Mouse (Mus musculus): ENCODE results near the gene Stx16. TPM values are rescaled to one million over a fixed set of nuclear protein-coding genes. Genes with fewer than 3 reads are reported as not detected.
A peak's percentile ranks its signal among the peaks of the same experiment; 100 is the strongest.

Gene Stx16
- total and polyA plus RNA-seq, 3 experiments, result 31.3 to 51.0 (median 45.2) TPM

DNA sequence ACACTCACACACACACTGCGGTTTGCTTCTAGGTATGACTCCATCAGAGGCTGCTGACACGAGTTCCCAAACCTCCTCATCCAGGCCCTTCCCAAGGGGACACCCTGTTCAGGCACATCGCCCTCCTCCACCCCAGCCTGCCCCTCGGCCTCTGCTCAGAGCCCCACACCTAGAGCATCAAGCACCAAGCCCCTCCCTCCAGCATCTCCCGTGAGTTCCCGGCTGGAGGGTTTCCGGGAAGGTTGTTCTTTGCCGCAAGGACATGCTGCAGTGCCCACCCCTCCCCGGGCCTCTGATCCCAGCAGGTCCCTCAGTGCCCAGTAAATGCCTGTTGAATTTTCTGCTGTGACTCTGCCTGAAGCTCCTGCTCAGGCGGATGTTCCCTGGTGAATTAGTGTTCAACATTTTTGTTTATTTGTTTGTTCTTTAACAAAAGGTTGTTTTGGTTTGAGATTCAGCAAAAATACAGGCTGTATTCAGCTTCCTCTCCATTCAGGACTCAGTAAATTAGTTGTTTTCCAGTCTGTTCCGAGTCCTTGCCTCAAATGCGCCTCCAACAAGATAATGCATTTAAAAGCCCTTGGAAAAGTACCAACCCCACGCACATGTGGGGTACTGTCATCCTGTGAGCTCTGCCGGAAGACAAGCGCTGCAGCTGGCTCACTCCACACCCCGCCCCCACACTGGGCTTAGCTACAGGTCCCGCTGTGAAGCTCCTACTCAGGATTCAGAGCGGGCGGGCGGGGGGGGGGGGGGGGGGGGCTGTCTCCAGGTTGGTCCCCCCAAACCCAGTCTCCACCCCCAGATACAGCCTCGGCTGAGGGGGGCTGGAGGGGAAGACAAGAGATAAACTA, 50.6 kb downstream of the Stx16 start:
- DNase-seq, result peak; percentile 53

DNA sequence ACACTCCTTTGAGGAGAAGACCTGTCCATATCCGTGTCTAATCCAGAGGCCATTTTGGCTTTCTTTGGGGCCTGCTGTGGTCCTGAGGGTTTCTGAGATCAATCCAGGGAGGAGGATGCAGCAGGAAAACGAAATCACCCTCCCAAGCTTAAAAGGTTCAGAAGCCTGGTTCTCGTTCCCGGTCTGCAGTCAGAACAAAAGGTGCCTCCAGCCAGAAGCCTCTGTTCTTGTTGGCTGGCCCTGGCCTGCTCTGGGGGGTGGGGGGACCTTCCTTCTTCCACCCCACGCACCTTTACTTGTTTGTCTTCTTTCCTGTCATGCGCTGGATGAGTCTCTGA, 51.2 kb downstream of the Stx16 start:
- DNase-seq, result no peak

DNA sequence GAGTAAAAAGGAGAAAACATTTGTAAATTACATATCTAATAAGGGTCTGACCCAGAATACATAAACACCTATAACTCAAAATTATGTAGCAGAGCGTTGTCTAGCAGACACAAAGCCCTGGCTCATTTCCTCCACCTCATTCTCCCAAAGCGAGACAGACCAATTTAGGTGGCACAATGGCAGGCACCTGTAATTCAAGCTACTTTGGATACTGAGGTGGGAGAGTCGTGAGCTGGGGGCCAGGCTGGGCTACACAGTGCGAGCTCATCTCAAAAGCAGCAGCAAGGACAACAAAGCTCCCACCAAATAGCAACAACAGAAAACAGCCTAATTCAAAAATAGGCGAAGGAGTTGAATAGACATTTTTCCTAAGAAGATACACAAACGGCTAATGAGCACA, 52.8 kb downstream of the Stx16 start:
- no peak for DNase-seq

DNA sequence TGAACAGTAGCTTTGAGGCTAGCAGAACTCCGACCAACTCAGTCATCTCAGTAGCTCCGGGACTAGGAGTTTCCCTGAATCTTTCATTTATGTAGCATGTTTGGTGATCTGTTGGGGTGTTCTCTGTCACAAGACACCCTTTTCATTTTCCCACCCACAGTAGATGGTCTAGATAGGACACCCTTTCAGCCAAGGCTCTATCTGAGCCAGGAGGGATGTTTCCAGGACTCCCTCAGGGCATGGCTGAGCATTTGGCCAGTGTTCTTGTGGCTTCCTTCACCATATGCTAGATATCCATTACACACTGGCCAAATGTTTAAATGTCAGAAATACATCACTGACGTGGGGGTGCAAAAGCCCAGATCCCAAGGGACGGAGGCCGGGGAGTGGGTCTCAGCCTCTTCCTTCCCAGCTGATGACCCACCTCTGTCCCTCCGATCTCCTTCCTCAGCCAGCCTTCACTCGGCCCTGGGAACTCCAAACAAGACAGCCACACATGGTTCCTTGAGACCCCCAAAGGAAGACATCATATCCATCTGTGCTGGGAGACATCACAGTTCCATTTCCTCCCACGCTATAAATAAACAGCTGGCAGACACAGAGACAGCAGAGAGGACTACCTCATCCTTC, 54.5 kb downstream of the Stx16 start:
- DNase-seq, result no peak

GRCm38 (mm10) chr2:174132413-174132969, 56.4 kb downstream of the Stx16 start:
- no peak for DNase-seq

Other genes with a start within 250 kb of the Stx16 start
- gene Npepl1, start 34.0 kb downstream of the Stx16 start, total RNA-seq (2021), result 10 to 100 TPM; 53.8 to 66.7 TPM
- gene Npepl1, start 34.0 kb downstream of the Stx16 start, polyA plus RNA-seq (2012; rRNA removed), result 156 and 183 TPM in 2 replicates
- gene Gnas, start 208.0 kb downstream of the Stx16 start, total RNA-seq (2021), result 1,000 to 10,000 TPM; 2,774 to 2,898 TPM
- gene Gnas, start 208.0 kb downstream of the Stx16 start, polyA plus RNA-seq (2012; rRNA removed), result 1,329 and 1,576 TPM in 2 replicates

Data from adrenal gland, adult 2 months (tissue).